Mouse (Mus musculus): ENCODE data around the gene Ctsd. TPM values are rescaled to one million over a fixed set of nuclear protein-coding genes. Genes with fewer than 3 reads are reported as not detected.

Ctsd gene
- polyA plus RNA-seq, 1 experiment: 461 TPM

DNA sequence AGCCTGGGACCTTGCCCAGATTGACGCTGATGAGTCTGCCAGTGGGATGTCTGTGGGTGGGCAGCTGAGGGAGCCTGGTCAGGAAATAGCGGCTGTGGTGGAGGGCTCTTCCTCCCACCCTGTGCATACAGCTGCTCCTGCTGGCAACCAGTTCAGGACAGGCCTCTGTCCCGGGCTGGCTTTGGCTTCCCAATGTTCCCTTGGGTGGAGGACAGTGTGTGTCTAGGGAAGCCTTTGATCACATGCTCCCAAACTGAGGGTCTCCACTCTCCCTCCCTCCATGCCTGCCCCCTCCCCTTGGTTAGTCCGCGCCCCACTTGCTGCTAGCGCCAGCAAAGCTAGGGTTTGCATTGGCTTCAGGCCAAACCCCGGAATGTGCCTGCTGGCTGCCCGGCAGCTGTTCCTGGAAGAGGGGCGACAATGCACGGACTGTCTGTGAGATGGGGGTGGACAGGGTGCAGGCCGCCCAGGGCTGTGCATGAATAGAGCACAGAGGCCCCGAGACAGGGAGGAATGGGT lies 42.4 kb upstream of the Ctsd start:
- H3K27me3 ChIP-seq (ENCODE audit: control insufficient read depth, insufficient read depth, low read length): no peaks in the 10 kb centered on the region
- DNase-seq (ENCODE audit: low read depth in 1 of 2, low spot score in 2 of 2): no peak
- 47% methylated on average over 12 of the region's 12 CpGs for WGBS

DNA sequence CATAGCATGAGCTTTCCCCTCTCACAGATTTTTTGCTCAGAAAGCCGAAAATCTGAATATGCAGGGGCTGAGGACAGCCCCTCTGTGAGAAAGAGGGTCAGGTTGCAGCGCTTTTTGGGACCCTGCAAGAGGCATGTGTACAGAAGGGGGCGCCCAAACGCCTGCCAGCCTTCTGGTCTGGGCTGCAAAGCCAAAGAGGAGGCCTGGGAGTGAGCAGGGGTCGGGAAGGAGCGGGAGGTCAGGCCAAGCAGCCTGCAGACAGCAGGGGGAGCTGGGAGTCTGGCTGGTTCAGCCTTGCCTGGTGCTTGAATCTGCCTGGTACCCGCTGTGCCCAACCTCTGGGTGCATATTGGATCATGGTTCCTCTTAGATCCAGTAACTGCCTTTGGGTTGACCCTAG lies 40.4 kb upstream of the Ctsd start:
- H3K36me3 ChIP-seq (ENCODE audit: control insufficient read depth, insufficient read depth, low read length): no peaks in the 10 kb centered on the region
- DNase-seq (ENCODE audit: low read depth in 1 of 2, low spot score in 2 of 2): no peak
- no peaks in the 10 kb centered on the region for H3K4me1 ChIP-seq (ENCODE audit: control insufficient read depth, insufficient read depth, insufficient read length)
- no peaks in the 10 kb centered on the region for H3K27me3 ChIP-seq (ENCODE audit: control insufficient read depth, insufficient read depth, low read length)
- no peak overlapping the region for H3K4me3 ChIP-seq (ENCODE audit: extremely low read depth, insufficient read depth, insufficient read length)
- TF ChIP-seq CTCF (IDR thresholded peaks at IDR 0.05; ENCODE audit: extremely low read depth, insufficient read depth, insufficient read length, insufficient replicate concordance) (peak; percentile 19; the same call in 1 of the 2 replicates), POLR2A (IDR thresholded peaks at IDR 0.05; ENCODE audit: low read depth, low read length) (no peak)
- H3K27ac ChIP-seq (ENCODE audit: insufficient read depth, low read length): no peak overlapping the region
- WGBS: 49% methylated on average over 7 of the region's 7 CpGs

More for the DNA sequence above, 42.4 kb upstream of the Ctsd start:
- no peak for TF ChIP-seq CTCF (IDR thresholded peaks at IDR 0.05; ENCODE audit: extremely low read depth, insufficient read depth, insufficient read length, insufficient replicate concordance)
- no peak for TF ChIP-seq POLR2A (IDR thresholded peaks at IDR 0.05; ENCODE audit: low read depth, low read length)
- no peak overlapping the region for H3K4me3 ChIP-seq (ENCODE audit: extremely low read depth, insufficient read depth, insufficient read length)
- no peaks in the 10 kb centered on the region for H3K36me3 ChIP-seq (ENCODE audit: control insufficient read depth, insufficient read depth, low read length)
- H3K27ac ChIP-seq (ENCODE audit: insufficient read depth, low read length): no peak overlapping the region
- H3K4me1 ChIP-seq (ENCODE audit: control insufficient read depth, insufficient read depth, insufficient read length): no peaks in the 10 kb centered on the region

DNA sequence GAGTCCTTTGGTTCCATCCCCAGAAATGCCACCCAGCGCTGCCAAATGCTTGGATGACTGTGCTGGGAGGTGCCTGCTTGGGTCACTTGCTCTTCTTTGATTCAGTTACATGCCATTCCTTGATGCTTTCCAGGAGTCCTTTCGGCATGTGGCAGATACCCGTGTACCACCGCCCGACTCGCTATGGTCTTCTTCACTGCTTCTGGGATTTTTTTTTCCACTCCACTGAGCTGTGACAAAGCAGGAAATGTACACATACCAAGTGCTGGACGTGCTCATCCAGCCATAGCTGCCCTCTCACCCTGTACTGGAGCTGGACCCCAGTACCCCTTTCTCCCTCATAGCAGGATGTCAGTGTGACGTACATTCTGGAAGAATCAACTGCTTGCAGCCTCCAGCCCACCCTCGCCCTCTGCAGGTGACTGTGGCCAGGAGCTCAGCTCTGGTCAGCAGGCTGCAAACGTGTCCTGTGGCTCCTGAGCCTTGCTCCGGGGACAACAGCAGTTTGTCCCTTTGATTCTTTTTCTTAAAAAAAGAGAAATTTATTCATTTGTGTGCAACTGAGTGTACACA lies 37.9 kb upstream of the Ctsd start:
- Histone ChIP-seq H3K27me3 (ENCODE audit: control insufficient read depth, insufficient read depth, low read length) (no peaks in the 10 kb centered on the region), H3K36me3 (ENCODE audit: control insufficient read depth, insufficient read depth, low read length) (no peaks in the 10 kb centered on the region), H3K4me1 (ENCODE audit: control insufficient read depth, insufficient read depth, insufficient read length) (peaks cover 3% of the 10 kb centered on the region; the same call in 1 of the 2 replicates), H3K4me3 (ENCODE audit: extremely low read depth, insufficient read depth, insufficient read length) (no peak overlapping the region), H3K27ac (ENCODE audit: insufficient read depth, low read length) (no peak overlapping the region)
- no peak for TF ChIP-seq POLR2A (IDR thresholded peaks at IDR 0.05; ENCODE audit: low read depth, low read length)
- no peak for TF ChIP-seq CTCF (IDR thresholded peaks at IDR 0.05; ENCODE audit: extremely low read depth, insufficient read depth, insufficient read length, insufficient replicate concordance)
- WGBS: 58% methylated on average over 11 of the region's 11 CpGs
- no peak for DNase-seq (ENCODE audit: low read depth in 1 of 2, low spot score in 2 of 2)

DNA sequence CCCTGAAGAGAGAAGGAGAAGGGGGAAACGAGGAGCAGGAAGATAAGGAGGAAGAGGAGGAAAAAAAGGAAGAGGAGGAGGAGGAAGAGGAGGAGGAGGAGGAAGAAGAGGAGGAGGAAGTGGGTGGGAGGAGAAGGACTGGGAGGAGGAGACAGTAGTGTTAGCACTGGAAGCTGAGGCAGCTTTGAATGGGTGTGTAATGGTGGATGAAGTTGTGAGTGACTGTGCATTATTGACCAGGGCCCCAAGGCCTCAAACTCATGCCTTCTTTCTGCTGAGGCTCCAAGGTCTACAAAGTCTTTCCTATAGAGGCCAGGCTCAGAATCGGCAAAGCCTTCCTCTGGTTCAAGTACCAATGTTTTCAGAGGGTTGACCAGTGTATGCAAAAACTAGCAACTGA lies 34.0 kb upstream of the Ctsd start:
- no peak for DNase-seq (ENCODE audit: low read depth in 1 of 2, low spot score in 2 of 2)
- H3K4me3 ChIP-seq (ENCODE audit: extremely low read depth, insufficient read depth, insufficient read length): no peak overlapping the region
- no peaks in the 10 kb centered on the region for H3K36me3 ChIP-seq (ENCODE audit: control insufficient read depth, insufficient read depth, low read length)
- WGBS: 51% methylated on average over 2 of the region's 2 CpGs
- H3K4me1 ChIP-seq (ENCODE audit: control insufficient read depth, insufficient read depth, insufficient read length): peaks cover 3% of the 10 kb centered on the region; the same call in 1 of the 2 replicates
- TF ChIP-seq POLR2A (IDR thresholded peaks at IDR 0.05; ENCODE audit: low read depth, low read length): no peak
- TF ChIP-seq CTCF (IDR thresholded peaks at IDR 0.05; ENCODE audit: extremely low read depth, insufficient read depth, insufficient read length, insufficient replicate concordance): no peak
- no peaks in the 10 kb centered on the region for H3K27me3 ChIP-seq (ENCODE audit: control insufficient read depth, insufficient read depth, low read length)
- H3K27ac ChIP-seq (ENCODE audit: insufficient read depth, low read length): no peak overlapping the region

DNA sequence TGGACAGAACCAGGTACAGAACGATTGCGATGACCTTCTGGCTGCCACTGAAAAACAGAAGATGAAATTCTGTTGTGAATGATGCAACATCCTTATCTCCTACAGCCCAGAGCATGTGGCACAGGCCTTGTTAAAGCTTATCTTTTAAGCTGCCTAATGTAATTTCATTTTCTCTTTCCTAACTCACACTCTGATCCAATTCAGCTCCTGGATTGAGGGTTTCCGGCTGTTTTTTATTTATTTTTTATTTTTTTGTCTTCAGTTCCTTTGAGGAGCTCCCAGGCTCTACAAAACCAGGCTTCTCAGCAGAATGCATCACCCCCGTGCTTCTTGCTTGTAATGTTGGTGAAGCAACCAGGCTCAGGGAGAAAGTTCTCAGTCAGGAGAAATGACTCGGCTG lies 32.0 kb upstream of the Ctsd start:
- Histone ChIP-seq H3K4me3 (ENCODE audit: extremely low read depth, insufficient read depth, insufficient read length) (no peak overlapping the region), H3K27ac (ENCODE audit: insufficient read depth, low read length) (no peak overlapping the region), H3K27me3 (ENCODE audit: control insufficient read depth, insufficient read depth, low read length) (no peaks in the 10 kb centered on the region), H3K36me3 (ENCODE audit: control insufficient read depth, insufficient read depth, low read length) (no peaks in the 10 kb centered on the region), H3K4me1 (ENCODE audit: control insufficient read depth, insufficient read depth, insufficient read length) (peaks cover 3% of the 10 kb centered on the region; the same call in 1 of the 2 replicates)
- TF ChIP-seq POLR2A (IDR thresholded peaks at IDR 0.05; ENCODE audit: low read depth, low read length) (no peak), CTCF (IDR thresholded peaks at IDR 0.05; ENCODE audit: extremely low read depth, insufficient read depth, insufficient read length, insufficient replicate concordance) (no peak)
- 65% methylated on average over 5 of the region's 5 CpGs for WGBS
- DNase-seq (ENCODE audit: low read depth in 1 of 2, low spot score in 2 of 2): no peak

DNA sequence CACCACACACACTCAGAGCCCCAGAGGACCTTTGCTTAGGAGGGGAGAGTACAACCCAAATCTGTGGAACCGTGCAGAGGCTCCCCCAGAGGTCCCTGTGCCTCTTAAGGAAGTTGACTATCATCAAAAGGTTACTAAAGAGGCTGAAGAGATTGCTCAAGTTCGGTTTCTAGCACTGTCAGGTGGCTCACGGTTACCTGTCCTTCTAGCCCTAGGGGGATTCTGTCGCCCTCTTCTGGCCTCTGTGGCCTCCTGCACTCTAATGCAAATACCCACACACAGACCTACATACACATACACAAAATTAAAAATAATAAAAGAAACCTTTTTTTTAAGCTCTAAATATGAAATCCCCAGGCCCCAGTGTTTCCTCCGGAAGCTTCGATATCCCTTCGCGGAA lies 30.8 kb upstream of the Ctsd start:
- 94% methylated on average over 8 of the region's 8 CpGs for WGBS

DNA sequence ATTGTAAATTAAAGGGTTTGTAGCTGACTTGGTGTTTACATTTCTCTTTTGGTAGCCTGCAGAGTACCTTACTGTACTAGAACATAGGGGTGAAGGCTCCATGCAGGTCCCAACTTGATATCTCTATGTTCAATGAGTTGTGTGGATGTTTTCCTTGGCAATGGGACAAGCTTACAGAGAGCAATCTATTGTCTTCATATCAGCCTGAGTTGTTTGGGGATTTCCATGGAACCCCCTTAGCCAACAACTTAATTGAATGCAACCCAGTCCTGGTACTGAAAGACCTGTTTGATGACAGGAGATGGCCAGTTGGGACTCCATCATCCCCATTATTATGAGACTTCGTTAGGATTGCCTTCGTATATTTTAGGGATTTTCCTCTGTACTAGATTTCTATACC lies 30.2 kb upstream of the Ctsd start:
- TF ChIP-seq CTCF (IDR thresholded peaks at IDR 0.05; ENCODE audit: extremely low read depth, insufficient read depth, insufficient read length, insufficient replicate concordance) (no peak), POLR2A (IDR thresholded peaks at IDR 0.05; ENCODE audit: low read depth, low read length) (no peak)
- Histone ChIP-seq H3K4me1 (ENCODE audit: control insufficient read depth, insufficient read depth, insufficient read length) (peaks cover 3% of the 10 kb centered on the region; the same call in 1 of the 2 replicates), H3K4me3 (ENCODE audit: extremely low read depth, insufficient read depth, insufficient read length) (no peak overlapping the region), H3K27me3 (ENCODE audit: control insufficient read depth, insufficient read depth, low read length) (no peaks in the 10 kb centered on the region), H3K36me3 (ENCODE audit: control insufficient read depth, insufficient read depth, low read length) (no peaks in the 10 kb centered on the region), H3K27ac (ENCODE audit: insufficient read depth, low read length) (no peak overlapping the region)
- 94% methylated on average over 2 of the region's 2 CpGs for WGBS
- DNase-seq (ENCODE audit: low read depth in 1 of 2, low spot score in 2 of 2): no peak

More for the DNA sequence above, 30.8 kb upstream of the Ctsd start:
- no peak for TF ChIP-seq POLR2A (IDR thresholded peaks at IDR 0.05; ENCODE audit: low read depth, low read length)
- TF ChIP-seq CTCF (IDR thresholded peaks at IDR 0.05; ENCODE audit: extremely low read depth, insufficient read depth, insufficient read length, insufficient replicate concordance): no peak
- H3K4me3 ChIP-seq (ENCODE audit: extremely low read depth, insufficient read depth, insufficient read length): no peak overlapping the region
- no peak for DNase-seq (ENCODE audit: low read depth in 1 of 2, low spot score in 2 of 2)
- H3K4me1 ChIP-seq (ENCODE audit: control insufficient read depth, insufficient read depth, insufficient read length): peaks cover 3% of the 10 kb centered on the region; the same call in 1 of the 2 replicates
- no peak overlapping the region for H3K27ac ChIP-seq (ENCODE audit: insufficient read depth, low read length)
- H3K36me3 ChIP-seq (ENCODE audit: control insufficient read depth, insufficient read depth, low read length): no peaks in the 10 kb centered on the region
- H3K27me3 ChIP-seq (ENCODE audit: control insufficient read depth, insufficient read depth, low read length): no peaks in the 10 kb centered on the region
